Mouse (Mus musculus) kidney, adult 2 months (tissue): Measurements from ENCODE around the gene Ptprf. TPM values are rescaled to one million over a fixed set of nuclear protein-coding genes. Genes with fewer than 3 reads are reported as not detected.
A peak's percentile ranks its signal among the peaks of the same experiment; 100 is the strongest.

Source experiments
- DNase-seq: peaks from one replicate; pipeline ENCODE4 v3.0.0; 2021
- H3K27ac ChIP-seq: fragments of 200-500 bp; 2 replicates; pipeline ENCODE4 v1.5.1; 2012; ENCODE audit warnings: low read depth, low read length, control low read depth, inconsistent platforms; ENCODE audit not compliant: insufficient read depth
- H3K27me3 ChIP-seq: fragments of 200-500 bp; replicated peaks from 2 replicates; pipeline ENCODE4 v1.6.1; 2012; ENCODE audit warnings: mild to moderate bottlenecking, moderate library complexity, low read length, inconsistent platforms; ENCODE audit not compliant: control insufficient read depth, insufficient read depth
- H3K36me3 ChIP-seq: fragments of 200-500 bp; 2 replicates; pipeline ENCODE4 v1.6.1; 2012; ENCODE audit warnings: mild to moderate bottlenecking, moderate library complexity, low read length, inconsistent platforms; ENCODE audit not compliant: control insufficient read depth, insufficient read depth
- H3K4me1 ChIP-seq: fragments of 200-500 bp; 2 replicates; pipeline ENCODE4 v1.6.1; 2011; ENCODE audit warnings: low read length; ENCODE audit not compliant: control insufficient read depth, insufficient read depth
- H3K4me3 ChIP-seq: fragments of 200-500 bp; 2 replicates; pipeline ENCODE4 v1.5.1; 2011; ENCODE audit warnings: mild to moderate bottlenecking, low read depth, low read length, control low read depth; ENCODE audit not compliant: insufficient read depth
- CTCF ChIP-seq: fragments of 200-500 bp; conservative IDR thresholded peaks from 2 replicates; pipeline ENCODE4 v1.5.1; 2011; ENCODE audit warnings: low read depth, mild to moderate bottlenecking, control low read depth, low read length, moderate library complexity, mixed read lengths; ENCODE audit not compliant: insufficient read depth, insufficient read length
- POLR2A ChIP-seq: fragments of 200-500 bp; IDR thresholded peaks from one replicate; pipeline ENCODE4 v1.6.1; 2011; ENCODE audit warnings: low read depth, low read length, control low read depth
- WGBS: fragments of 180-500 bp; shearing (Covaris S2); methylation state at CpG from one replicate; pipeline ENCODE4 v1.1.7; 2018; 5-methylcytosine and 5-hydroxymethylcytosine counted together
- polyA plus RNA-seq: library from polyadenylated mRNA; depleted of rRNA; stranded (reverse); fragments of >200 nt; gene quantifications from 2 replicates; pipeline ENCODE4 v1.2.3, GENCODE M21; 2012

Gene Ptprf
- polyA plus RNA-seq, 1 experiment: 89.9 TPM

DNA sequence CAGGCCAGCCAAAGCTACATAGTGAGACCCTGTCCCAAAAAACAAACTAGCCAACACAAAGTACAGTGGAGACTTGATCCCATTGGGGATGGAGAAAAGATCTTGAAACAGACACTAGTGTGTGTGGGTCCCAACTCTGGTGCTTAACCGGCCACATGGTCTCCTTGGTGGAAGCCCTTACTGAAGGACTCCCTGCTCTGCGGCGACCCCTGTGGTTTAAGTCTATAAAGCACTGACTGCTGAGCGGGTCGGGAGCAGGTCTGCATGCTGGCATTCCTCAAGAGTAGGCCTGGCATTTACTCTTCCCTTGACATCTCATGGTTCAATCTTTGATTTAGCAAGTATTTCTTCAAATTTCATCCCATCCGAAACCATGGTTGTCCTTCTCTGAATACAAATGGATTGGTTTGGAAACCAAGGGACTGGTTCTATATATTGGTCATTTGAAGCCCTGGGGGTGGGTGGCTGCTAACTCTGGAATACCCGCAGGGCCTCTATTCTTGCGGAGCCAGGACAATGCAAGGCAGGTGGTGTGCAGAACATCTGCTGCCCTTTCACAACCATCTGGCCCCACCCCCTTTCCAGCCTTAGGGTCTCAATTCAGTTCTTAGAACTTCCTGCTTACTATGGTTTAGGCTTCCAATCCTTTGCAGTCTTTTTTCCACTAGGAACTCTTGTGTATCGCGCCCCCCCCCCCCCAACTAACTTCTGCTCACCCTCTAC is 84.1 kb downstream of the Ptprf start:
- no peak overlapping the region for H3K27ac ChIP-seq
- no peaks in the 10 kb centered on the region for H3K4me1 ChIP-seq
- no peaks in the 10 kb centered on the region for H3K36me3 ChIP-seq
- H3K4me3 ChIP-seq: no peak overlapping the region
- H3K27me3 ChIP-seq: no peaks in the 10 kb centered on the region
- no peak for DNase-seq
- TF ChIP-seq POLR2A (no peak), CTCF (no peak)
- WGBS: 77% methylated on average over 10 of the region's 10 CpGs

DNA sequence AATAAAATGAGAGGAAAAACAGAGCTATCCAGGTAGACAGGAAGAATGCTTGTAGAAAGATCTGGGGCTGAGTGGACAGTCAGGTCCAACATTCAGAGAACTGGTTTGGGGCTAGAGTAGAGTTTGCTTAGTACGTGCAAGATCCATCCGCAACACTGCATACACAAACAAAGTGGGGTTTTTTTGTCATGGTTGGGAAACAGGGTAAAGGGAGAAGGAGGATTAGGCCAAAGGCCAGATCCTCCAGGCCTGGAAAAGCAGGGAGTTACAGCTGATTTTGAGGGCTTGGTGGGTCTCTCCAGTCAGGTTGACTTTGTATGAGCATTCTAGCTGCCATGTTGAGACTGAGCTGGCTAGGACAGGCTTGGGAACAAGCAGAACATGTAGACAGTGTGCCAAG is 85.3 kb downstream of the Ptprf start:
- Histone ChIP-seq H3K36me3 (no peaks in the 10 kb centered on the region), H3K4me1 (no peaks in the 10 kb centered on the region), H3K27ac (no peak overlapping the region), H3K4me3 (no peak overlapping the region), H3K27me3 (no peaks in the 10 kb centered on the region)
- TF ChIP-seq POLR2A (no peak), CTCF (no peak)
- no peak for DNase-seq
- WGBS: 67% methylated on average over 2 of the region's 2 CpGs

DNA sequence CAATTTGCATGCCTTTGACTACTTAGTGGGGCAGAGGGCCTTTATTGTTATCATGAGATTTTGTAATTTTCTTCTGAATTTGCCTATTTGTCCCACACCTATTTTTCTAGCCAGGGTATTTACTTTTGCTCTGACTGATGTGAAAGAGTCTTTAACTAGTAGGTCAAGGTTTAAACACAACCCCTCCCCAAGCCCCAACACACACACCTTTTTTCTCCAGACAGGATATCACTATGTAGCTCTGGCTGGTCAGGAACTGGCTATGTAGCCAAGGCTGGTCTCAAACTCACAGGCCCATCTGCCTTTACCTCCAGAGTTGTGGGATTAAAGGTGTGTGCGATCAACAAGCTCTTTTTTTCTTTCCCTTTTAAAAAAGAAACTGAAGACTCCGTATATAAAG is 92.1 kb downstream of the Ptprf start:
- H3K27me3 ChIP-seq: no peaks in the 10 kb centered on the region
- H3K4me3 ChIP-seq: no peak overlapping the region
- H3K27ac ChIP-seq: no peak overlapping the region
- no peak for DNase-seq
- TF ChIP-seq POLR2A (no peak), CTCF (no peak)
- H3K36me3 ChIP-seq: no peaks in the 10 kb centered on the region
- WGBS: 84% methylated on average over 2 of the region's 2 CpGs
- no peaks in the 10 kb centered on the region; the same call in 1 of the 2 replicates for H3K4me1 ChIP-seq

DNA sequence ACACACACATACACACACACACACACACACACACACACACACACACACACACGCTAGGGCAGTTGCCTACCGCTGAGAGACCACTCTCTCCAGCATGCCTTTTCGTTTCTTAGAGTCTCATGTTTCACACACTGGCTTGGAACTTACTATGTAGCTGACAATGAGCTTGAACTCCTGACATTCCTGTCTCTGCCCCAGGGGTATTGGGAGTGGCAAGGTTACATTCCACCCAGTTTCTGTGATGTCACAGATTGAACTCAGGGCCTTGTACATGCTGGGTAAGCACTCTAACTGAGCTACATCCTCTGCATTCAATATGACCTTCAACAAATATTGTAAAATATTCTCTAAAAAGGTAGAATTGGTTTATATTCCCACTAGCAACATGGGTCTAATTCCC is 92.6 kb downstream of the Ptprf start:
- H3K36me3 ChIP-seq: no peaks in the 10 kb centered on the region
- H3K4me1 ChIP-seq: peaks cover 3% of the 10 kb centered on the region
- no peak for DNase-seq
- H3K27ac ChIP-seq: no peak overlapping the region
- no peak overlapping the region for H3K4me3 ChIP-seq
- H3K27me3 ChIP-seq: no peaks in the 10 kb centered on the region
- WGBS: 72% methylated on average over 3 of the region's 3 CpGs
- TF ChIP-seq POLR2A (no peak), CTCF (no peak)

DNA sequence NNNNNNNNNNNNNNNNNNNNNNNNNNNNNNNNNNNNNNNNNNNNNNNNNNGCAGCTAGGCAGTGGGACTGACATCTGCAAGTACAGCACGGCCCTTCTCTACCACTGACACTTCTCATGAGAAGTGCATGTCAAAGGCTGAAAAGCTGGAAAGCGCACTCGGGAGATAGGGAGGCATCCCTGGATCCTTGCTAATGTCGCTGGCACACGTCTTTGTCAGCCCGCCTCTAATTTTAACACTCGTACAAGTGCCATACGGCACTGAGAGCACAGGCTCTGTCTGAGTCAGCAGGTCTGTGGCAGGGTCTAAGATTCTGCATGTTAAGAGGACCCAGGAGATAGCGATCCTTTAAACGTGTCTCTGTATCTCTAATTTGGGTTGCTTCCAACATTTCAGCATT is 95.0 kb downstream of the Ptprf start:
- TF ChIP-seq POLR2A: no peak
- TF ChIP-seq CTCF: no peak
- Histone ChIP-seq H3K27ac (no peak overlapping the region), H3K27me3 (no peaks in the 10 kb centered on the region), H3K4me1 (peaks cover 5% of the 10 kb centered on the region), H3K36me3 (no peaks in the 10 kb centered on the region), H3K4me3 (no peak overlapping the region)
- 89% methylated on average over 10 of the region's 10 CpGs for WGBS
- DNase-seq: no peak

DNA sequence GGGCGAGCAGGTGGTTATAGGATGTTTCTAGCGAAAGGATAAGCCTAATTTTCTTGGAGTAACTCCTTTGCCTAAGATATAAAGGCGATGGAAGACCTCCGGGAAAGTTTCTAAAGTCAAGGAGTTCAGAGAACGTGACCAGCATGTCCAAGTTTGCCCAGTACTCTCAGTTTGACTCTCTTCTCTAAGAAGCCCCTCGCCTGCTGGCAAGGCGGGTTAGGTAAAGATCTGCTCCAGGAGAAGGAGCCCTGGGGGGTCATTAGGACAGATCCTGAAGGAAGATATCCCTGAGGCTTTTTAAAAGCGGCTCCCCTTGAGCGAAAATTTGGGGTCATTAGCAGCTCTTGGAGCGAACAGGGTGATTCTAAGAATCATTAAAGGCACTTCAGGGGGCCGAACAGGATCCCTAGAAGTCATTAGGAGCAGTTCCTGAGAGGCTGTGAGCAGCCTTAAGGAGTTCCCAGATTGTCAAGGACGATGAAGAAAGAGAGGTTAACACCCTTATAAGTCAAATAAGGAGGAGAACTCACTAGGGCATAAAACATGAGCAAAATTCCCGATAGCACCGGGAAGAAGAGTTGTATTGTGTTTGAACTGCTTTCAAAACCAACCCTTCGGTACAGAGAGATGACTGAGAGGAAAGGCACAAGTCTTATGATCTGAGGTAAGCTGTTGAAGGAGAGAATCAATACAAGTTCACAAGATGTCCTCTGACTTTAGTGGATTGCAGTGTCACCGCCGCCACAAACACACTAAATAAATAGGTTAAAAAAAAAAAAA is 110.7 kb downstream of the Ptprf start:
- no peak for DNase-seq

More for the DNA sequence above, 110.7 kb downstream of the Ptprf start:
- H3K27me3 ChIP-seq: no peaks in the 10 kb centered on the region
- peak overlapping the region; percentile 81 for H3K27ac ChIP-seq
- peaks cover 9% of the 10 kb centered on the region; the same call in 1 of the 2 replicates for H3K4me1 ChIP-seq
- no peaks in the 10 kb centered on the region for H3K36me3 ChIP-seq
- 11% methylated on average over 17 of the region's 17 CpGs for WGBS
- H3K4me3 ChIP-seq: peak overlapping the region; percentile 87
- TF ChIP-seq CTCF: no peak
- TF ChIP-seq POLR2A: no peak
